Mouse (Mus musculus) forebrain, embryonic 11.5 days (tissue): ENCODE measurements around the gene Med9. TPM values are rescaled to one million over a fixed set of nuclear protein-coding genes. Genes with fewer than 3 reads are reported as not detected.
A peak's percentile ranks its signal among the peaks of the same experiment; 100 is the strongest.

Source experiments
- ATAC-seq: fragments of 200-750 bp; cut with Nextera tagmentation; replicated peaks from 2 replicates; pipeline ENCODE4 v1.8.0; 2017; ENCODE audit warnings: moderate TSS enrichment; ENCODE audit not compliant: low FRiP score
- DNase-seq: peaks from one replicate; pipeline ENCODE4 v3.0.0-alpha.2; 2017; ENCODE audit warnings: low spot score
- H3K27ac ChIP-seq: fragments of 300-500 bp; sonication (generic); 2 replicates; pipeline ENCODE4 v1.5.1; 2014; ENCODE audit warnings: low read depth, low read length
- H3K27me3 ChIP-seq: fragments of 300-500 bp; sonication (generic); 2 replicates; pipeline ENCODE4 v1.6.1; 2014; ENCODE audit warnings: mild to moderate bottlenecking, low read length, mixed read lengths; ENCODE audit not compliant: control insufficient read depth, insufficient read depth
- H3K36me3 ChIP-seq: fragments of 300-500 bp; sonication (generic); 2 replicates; pipeline ENCODE4 v1.6.1; 2014; ENCODE audit warnings: mild to moderate bottlenecking, low read length, moderate library complexity, mixed read lengths; ENCODE audit not compliant: control insufficient read depth, insufficient read depth
- H3K4me1 ChIP-seq: fragments of 300-500 bp; sonication (generic); replicated peaks from 2 replicates; pipeline ENCODE4 v1.6.1; 2014; ENCODE audit warnings: low read length, mixed read lengths; ENCODE audit not compliant: control insufficient read depth, insufficient read depth
- H3K4me2 ChIP-seq: fragments of 300-500 bp; sonication (generic); 2 replicates; pipeline ENCODE4 v1.6.1; 2014; ENCODE audit warnings: low read depth, mild to moderate bottlenecking, low read length, moderate library complexity, mixed read lengths; ENCODE audit not compliant: severe bottlenecking
- H3K4me3 ChIP-seq: fragments of 300-500 bp; sonication (generic); 2 replicates; pipeline ENCODE4 v1.5.1; 2014; ENCODE audit warnings: low read depth, low read length
- H3K9ac ChIP-seq: fragments of 300-500 bp; sonication (generic); 2 replicates; pipeline ENCODE4 v1.6.1; 2014; ENCODE audit warnings: low read length
- H3K9me3 ChIP-seq: fragments of 300-500 bp; sonication (generic); 2 replicates; pipeline ENCODE4 v1.6.1; 2016; ENCODE audit warnings: low read length, mixed read lengths; ENCODE audit not compliant: control insufficient read depth
- WGBS: fragments of 180-500 bp; shearing (Covaris S2); extraction: QIAGEN DNeasy Blood & Tissue Kit; methylation state at CpG from one replicate; pipeline ENCODE4 v1.1.7; 2014; 5-methylcytosine and 5-hydroxymethylcytosine counted together
- polyA plus RNA-seq: library from polyadenylated mRNA; unstranded; fragments of >200 nt; fragmentation: Nextera tagmentation; extraction: Ambion mirVana; gene quantifications from 2 replicates; pipeline ENCODE4 v1.2.1, GENCODE M21; 2014

The Med9 gene
- polyA plus RNA-seq: 51.3 and 53.0 TPM in 2 replicates

GRCm38 (mm10) chr11:59947752-59948400 lies at the start of gene Med9:
Gene Med9, plus strand, starts transcription at chr11:59948206.
- Histone ChIP-seq H3K4me2 (peak within 1 kb of the TSS; percentile 90), H3K9ac (peak within 1 kb of the TSS; percentile 96), H3K36me3 (no peaks in the 10 kb centered on the region), H3K4me3 (peak within 1 kb of the TSS; percentile 79), H3K9me3 (no peaks in the 10 kb centered on the region), H3K27ac (peak within 1 kb of the TSS; percentile 70), H3K4me1 (peaks cover 6% of the 10 kb centered on the region; the same call in 1 of the 2 replicates), H3K27me3 (no peaks in the 10 kb centered on the region)
- ATAC-seq (peak; percentile 91), DNase-seq (peak; percentile 98)
- WGBS: 1% methylated on average over 43 of the region's 43 CpGs

GRCm38 (mm10) chr11:59899711-59900685 lies 48.0 kb upstream of the Med9 start:
- DNase-seq: no peak
- H3K27me3 ChIP-seq: no peaks in the 10 kb centered on the region
- H3K9ac ChIP-seq: no peak overlapping the region
- no peak overlapping the region for H3K27ac ChIP-seq
- ATAC-seq: no peak
- 0 out of 2 replicates have a peak, but pooled peaks cover 2% of the 10 kb centered on the region for H3K4me1 ChIP-seq
- WGBS: 59% methylated on average over 13 of the region's 13 CpGs
- no peak overlapping the region for H3K4me3 ChIP-seq
- H3K36me3 ChIP-seq: no peaks in the 10 kb centered on the region
- H3K9me3 ChIP-seq: no peaks in the 10 kb centered on the region
- H3K4me2 ChIP-seq: no peak overlapping the region

- Histone ChIP-seq H3K4me2 (no peak overlapping the region), H3K9me3 (no peaks in the 10 kb centered on the region), H3K27me3 (no peaks in the 10 kb centered on the region), H3K9ac (no peak overlapping the region), H3K36me3 (no peaks in the 10 kb centered on the region), H3K4me1 (0 out of 2 replicates have a peak, but pooled peaks cover 2% of the 10 kb centered on the region), H3K27ac (no peak overlapping the region), H3K4me3 (no peak overlapping the region)
- WGBS: 86% methylated on average over 1 of the region's 1 CpGs
- ATAC-seq: no peak
- DNase-seq: no peak
These were observed 47.0 kb upstream of the Med9 start for GRCm38 (mm10) chr11:59900995-59901394.

GRCm38 (mm10) chr11:59902045-59902726 lies 45.8 kb upstream of the Med9 start:
- 0 out of 2 replicates have a peak, but pooled peaks cover 2% of the 10 kb centered on the region for H3K4me1 ChIP-seq
- ATAC-seq (no peak), DNase-seq (no peak)
- H3K9me3 ChIP-seq: no peaks in the 10 kb centered on the region
- 64% methylated on average over 8 of the region's 8 CpGs for whole genome bisulfite sequencing
- H3K27ac ChIP-seq: no peak overlapping the region
- H3K27me3 ChIP-seq: no peaks in the 10 kb centered on the region
- H3K9ac ChIP-seq: no peak overlapping the region
- H3K36me3 ChIP-seq: no peaks in the 10 kb centered on the region
- no peak overlapping the region for H3K4me2 ChIP-seq
- no peak overlapping the region for H3K4me3 ChIP-seq

GRCm38 (mm10) chr11:59906521-59907123 lies 41.4 kb upstream of the Med9 start:
- no peaks in the 10 kb centered on the region for H3K27me3 ChIP-seq
- H3K27ac ChIP-seq: no peak overlapping the region
- H3K36me3 ChIP-seq: no peaks in the 10 kb centered on the region
- WGBS: 88% methylated on average over 6 of the region's 6 CpGs
- ATAC-seq (no peak), DNase-seq (no peak)
- no peak overlapping the region for H3K9ac ChIP-seq
- no peaks in the 10 kb centered on the region for H3K4me1 ChIP-seq
- H3K4me2 ChIP-seq: no peak overlapping the region
- no peaks in the 10 kb centered on the region for H3K9me3 ChIP-seq
- H3K4me3 ChIP-seq: no peak overlapping the region

GRCm38 (mm10) chr11:59908446-59908845 lies 39.6 kb upstream of the Med9 start:
- no peak overlapping the region for H3K4me3 ChIP-seq
- WGBS: 67% methylated on average over 3 of the region's 3 CpGs
- ATAC-seq (no peak), DNase-seq (no peak)
- no peaks in the 10 kb centered on the region for H3K36me3 ChIP-seq
- H3K4me2 ChIP-seq: no peak overlapping the region
- H3K4me1 ChIP-seq: no peaks in the 10 kb centered on the region
- no peaks in the 10 kb centered on the region for H3K27me3 ChIP-seq
- no peak overlapping the region for H3K9ac ChIP-seq
- no peaks in the 10 kb centered on the region for H3K9me3 ChIP-seq
- no peak overlapping the region for H3K27ac ChIP-seq

- Histone ChIP-seq H3K4me1 (no peaks in the 10 kb centered on the region), H3K4me3 (no peak overlapping the region), H3K4me2 (no peak overlapping the region), H3K9ac (no peak overlapping the region), H3K36me3 (no peaks in the 10 kb centered on the region), H3K9me3 (no peaks in the 10 kb centered on the region), H3K27ac (no peak overlapping the region), H3K27me3 (no peaks in the 10 kb centered on the region)
- no peak for DNase-seq
- no peak for ATAC-seq
These were observed 37.4 kb upstream of the Med9 start for GRCm38 (mm10) chr11:59910586-59910985.

- Histone ChIP-seq H3K27me3 (no peaks in the 10 kb centered on the region), H3K27ac (no peak overlapping the region), H3K9ac (no peak overlapping the region), H3K4me2 (no peak overlapping the region), H3K9me3 (no peaks in the 10 kb centered on the region), H3K36me3 (no peaks in the 10 kb centered on the region), H3K4me3 (no peak overlapping the region), H3K4me1 (no peaks in the 10 kb centered on the region)
- no peak for DNase-seq
- no peak for ATAC-seq
- WGBS: 82% methylated on average over 1 of the region's 1 CpGs
These were observed 36.5 kb upstream of the Med9 start for GRCm38 (mm10) chr11:59911523-59911922.
